Mouse (Mus musculus) limb, embryonic 14.5 days (tissue): ENCODE measurements around the gene Acsl1. TPM values are rescaled to one million over a fixed set of nuclear protein-coding genes. Genes with fewer than 3 reads are reported as not detected.

Experiments used
- ATAC-seq: fragments of 200-750 bp; cut with Nextera tagmentation; 2 replicates; pipeline ENCODE4 v1.8.0; 2017; ENCODE audit warnings: low read depth, moderate number of reproducible peaks, moderate TSS enrichment; ENCODE audit not compliant: low FRiP score
- DNase-seq: peaks from one replicate; pipeline ENCODE4 v3.0.0-alpha.2; 2015; ENCODE audit warnings: low spot score
- H3K27ac ChIP-seq: fragments of 300-500 bp; sonication (generic); replicated peaks from 2 replicates; pipeline ENCODE4 v1.5.1; 2014; ENCODE audit warnings: low read depth, mild to moderate bottlenecking, low read length, moderate library complexity, mixed read lengths
- H3K27me3 ChIP-seq: fragments of 300-500 bp; sonication (generic); 2 replicates; pipeline ENCODE4 v1.6.1; 2014; ENCODE audit warnings: low read length, mixed read lengths; ENCODE audit not compliant: control insufficient read depth, insufficient read depth
- H3K36me3 ChIP-seq: fragments of 300-500 bp; sonication (generic); 2 replicates; pipeline ENCODE4 v1.6.1; 2014; ENCODE audit warnings: mild to moderate bottlenecking, low read length, moderate library complexity, mixed read lengths; ENCODE audit not compliant: control insufficient read depth, insufficient read depth
- H3K4me1 ChIP-seq: fragments of 300-500 bp; sonication (generic); 2 replicates; pipeline ENCODE4 v1.6.1; 2014; ENCODE audit warnings: antibody characterized with exemption, low read length, mixed read lengths; ENCODE audit not compliant: control insufficient read depth, insufficient read depth
- H3K4me2 ChIP-seq: fragments of 300-500 bp; sonication (generic); replicated peaks from 2 replicates; pipeline ENCODE4 v1.6.1; 2014; ENCODE audit warnings: low read depth, mild to moderate bottlenecking, low read length, moderate library complexity; ENCODE audit not compliant: severe bottlenecking
- H3K4me3 ChIP-seq: fragments of 300-500 bp; sonication (generic); replicated peaks from 2 replicates; pipeline ENCODE4 v1.5.1; 2014; ENCODE audit warnings: low read length
- H3K9ac ChIP-seq: fragments of 300-500 bp; sonication (generic); 2 replicates; pipeline ENCODE4 v1.6.1; 2014; ENCODE audit warnings: mild to moderate bottlenecking, low read depth, low read length, moderate library complexity; ENCODE audit not compliant: severe bottlenecking
- H3K9me3 ChIP-seq: fragments of 300-500 bp; sonication (generic); 2 replicates; pipeline ENCODE4 v1.6.1; 2016; ENCODE audit warnings: low read length; ENCODE audit not compliant: control insufficient read depth
- POLR2A ChIP-seq: fragments of 200-500 bp; IDR thresholded peaks from 2 replicates; pipeline ENCODE4 v1.8.0; 2012; ENCODE audit warnings: inconsistent platforms, mild to moderate bottlenecking, moderate library complexity, borderline replicate concordance; ENCODE audit not compliant: insufficient read depth, insufficient read length; ENCODE audit errors: extremely low read depth
- WGBS: fragments of 180-500 bp; shearing (Covaris S2); extraction: QIAGEN DNeasy Blood & Tissue Kit; methylation state at CpG from one replicate; pipeline ENCODE4 v1.1.7; 2014; 5-methylcytosine and 5-hydroxymethylcytosine counted together
- polyA plus RNA-seq, 2 experiments: library from polyadenylated mRNA; depleted of rRNA in 1 of 2; stranded (reverse) in 1 of 2; unstranded in 1 of 2; fragments of >200 nt; fragmentation: Nextera tagmentation in 1 of 2; extraction: Ambion mirVana in 1 of 2; gene quantifications; 2 replicates each; pipeline versions ENCODE4 v1.2.1 to v1.2.3; 2012 to 2014

Gene Acsl1
- polyA plus RNA-seq, 2 experiments: 20.7 to 33.9 TPM

GRCm38 (mm10) chr8:46552441-46552765 is 81.6 kb downstream of the Acsl1 start:
- peak overlapping the region; percentile 45 for H3K4me2 ChIP-seq
- DNase-seq: no peak
- TF ChIP-seq POLR2A: no peak

GRCm38 (mm10) chr8:46559428-46559827 is 88.6 kb downstream of the Acsl1 start:
- H3K27me3 ChIP-seq: no peaks in the 10 kb centered on the region
- H3K4me2 ChIP-seq: no peak overlapping the region
- no peak overlapping the region for H3K9ac ChIP-seq
- peaks cover 13% of the 10 kb centered on the region for H3K36me3 ChIP-seq
- no peak for DNase-seq
- H3K4me1 ChIP-seq: no peaks in the 10 kb centered on the region
- no peaks in the 10 kb centered on the region for H3K9me3 ChIP-seq
- ATAC-seq: no peak
- no peak for TF ChIP-seq POLR2A
- 75% methylated on average over 6 of the region's 6 CpGs for WGBS
- no peak overlapping the region for H3K4me3 ChIP-seq
- H3K27ac ChIP-seq: no peak overlapping the region

More at GRCm38 (mm10) chr8:46552441-46552765, 81.6 kb downstream of the Acsl1 start:
- Histone ChIP-seq H3K27me3 (no peaks in the 10 kb centered on the region), H3K36me3 (0 out of 2 replicates have a peak, but pooled peaks cover 3% of the 10 kb centered on the region), H3K27ac (no peak overlapping the region), H3K9me3 (no peaks in the 10 kb centered on the region), H3K4me1 (no peaks in the 10 kb centered on the region), H3K4me3 (peak overlapping the region; percentile 50), H3K9ac (peak overlapping the region; percentile 22; the same call in 1 of the 2 replicates)
- no peak for ATAC-seq
- 4% methylated on average over 10 of the region's 10 CpGs for WGBS

DNA sequence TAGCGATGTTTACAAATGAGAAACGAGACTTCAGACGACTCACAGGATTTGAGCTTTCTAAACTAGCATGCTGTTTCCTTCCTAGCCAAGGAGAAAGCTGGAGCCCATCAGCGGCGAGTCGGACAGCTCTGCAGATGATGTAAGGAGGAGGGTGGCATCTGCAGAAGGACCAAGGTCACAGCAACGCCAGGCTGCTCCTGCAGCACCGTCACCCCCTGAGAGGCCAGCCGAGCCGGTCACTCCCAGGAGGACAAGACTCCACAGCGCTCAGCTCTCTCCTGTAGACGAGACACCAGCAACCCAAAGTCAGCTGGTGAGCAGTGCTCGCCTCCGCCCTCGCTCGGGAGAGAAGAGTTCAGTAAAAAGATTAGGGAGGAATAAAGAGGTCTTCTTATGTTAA is 91.5 kb downstream of the Acsl1 start:
- Histone ChIP-seq H3K9me3 (no peaks in the 10 kb centered on the region), H3K4me3 (no peak overlapping the region), H3K27me3 (no peaks in the 10 kb centered on the region), H3K36me3 (peaks cover 17% of the 10 kb centered on the region), H3K4me2 (no peak overlapping the region), H3K27ac (no peak overlapping the region), H3K4me1 (no peaks in the 10 kb centered on the region), H3K9ac (no peak overlapping the region)
- no peak for DNase-seq
- no peak for TF ChIP-seq POLR2A
- 87% methylated on average over 16 of the region's 16 CpGs for WGBS
- ATAC-seq: no peak

DNA sequence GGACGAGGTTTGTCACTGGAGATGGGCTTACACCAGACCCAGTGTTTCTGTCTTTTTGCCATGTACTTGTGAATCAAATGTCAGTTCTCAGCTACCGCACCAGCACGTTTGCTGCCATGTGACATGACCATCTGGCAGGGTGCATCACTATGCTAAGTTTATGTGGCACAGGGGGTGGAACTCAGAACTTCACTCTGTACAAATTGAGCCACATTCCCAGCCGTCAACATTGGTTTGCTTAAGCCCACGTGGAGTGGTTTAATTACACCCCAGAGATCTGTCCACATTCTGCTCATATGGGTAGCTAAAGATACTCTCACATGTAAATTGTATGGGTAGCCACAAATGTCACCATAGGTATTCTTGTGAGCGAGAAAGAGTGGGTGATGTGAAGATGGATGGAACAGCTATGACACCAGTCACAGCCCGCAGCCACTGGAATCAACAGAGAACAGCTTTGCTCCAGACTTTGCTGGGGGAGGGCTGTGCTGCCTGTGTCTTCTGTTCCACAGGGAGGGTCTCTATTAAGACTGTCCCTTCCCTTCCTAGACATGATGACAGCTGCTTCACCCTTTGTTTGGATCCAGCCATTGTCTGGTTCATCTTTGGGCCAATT is 96.2 kb downstream of the Acsl1 start:
- DNase-seq (no peak), ATAC-seq (peak; percentile 19; the same call in 1 of the 2 replicates)
- Histone ChIP-seq H3K36me3 (peaks cover 12% of the 10 kb centered on the region; the same call in 1 of the 2 replicates), H3K4me3 (no peak overlapping the region), H3K9me3 (no peaks in the 10 kb centered on the region), H3K4me1 (no peaks in the 10 kb centered on the region), H3K27me3 (no peaks in the 10 kb centered on the region), H3K4me2 (no peak overlapping the region), H3K27ac (no peak overlapping the region), H3K9ac (no peak overlapping the region)
- WGBS: 75% methylated on average over 7 of the region's 7 CpGs
- no peak for TF ChIP-seq POLR2A

GRCm38 (mm10) chr8:46567946-46568345 is 97.1 kb downstream of the Acsl1 start:
- 72% methylated on average over 8 of the region's 8 CpGs for WGBS
- DNase-seq: no peak
- H3K36me3 ChIP-seq: peaks cover 8% of the 10 kb centered on the region

More at GRCm38 (mm10) chr8:46567946-46568345, 97.1 kb downstream of the Acsl1 start:
- no peak for ATAC-seq
- Histone ChIP-seq H3K27ac (no peak overlapping the region), H3K4me2 (no peak overlapping the region), H3K4me3 (no peak overlapping the region), H3K9ac (no peak overlapping the region), H3K9me3 (no peaks in the 10 kb centered on the region), H3K4me1 (no peaks in the 10 kb centered on the region), H3K27me3 (no peaks in the 10 kb centered on the region)
- TF ChIP-seq POLR2A: no peak
